Mouse (Mus musculus) cerebellum, adult 2 months (tissue): ENCODE measurements around the gene Scyl3.

Experiments
- CTCF ChIP-seq: fragments of 200-500 bp; IDR thresholded peaks from 2 replicates; pipeline ENCODE4 v1.5.1; 2011; ENCODE audit warnings: low read depth, mild to moderate bottlenecking, control low read depth, low read length, moderate library complexity, borderline replicate concordance; ENCODE audit not compliant: insufficient read depth
- POLR2A ChIP-seq: fragments of 200-500 bp; IDR thresholded peaks from 2 replicates; pipeline ENCODE4 v1.6.1; 2011; ENCODE audit warnings: low read length, control low read depth, borderline replicate concordance; ENCODE audit not compliant: insufficient read depth

- TF ChIP-seq POLR2A = no peak
- no peak for TF ChIP-seq CTCF
These were observed 24.5 kb downstream of the Scyl3 start for GRCm38 (mm10) chr1:163953396-163953795.
